Mouse (Mus musculus) kidney, adult 2 months (tissue): Measurements from ENCODE around the gene Mctp2. TPM values are rescaled to one million over a fixed set of nuclear protein-coding genes. Genes with fewer than 3 reads are reported as not detected.

Source experiments
- DNase-seq: peaks from one replicate; pipeline ENCODE4 v3.0.0; 2021
- H3K27ac ChIP-seq: fragments of 200-500 bp; 2 replicates; pipeline ENCODE4 v1.5.1; 2012; ENCODE audit warnings: low read depth, low read length, control low read depth, inconsistent platforms; ENCODE audit not compliant: insufficient read depth
- H3K27me3 ChIP-seq: fragments of 200-500 bp; replicated peaks from 2 replicates; pipeline ENCODE4 v1.6.1; 2012; ENCODE audit warnings: mild to moderate bottlenecking, moderate library complexity, low read length, inconsistent platforms; ENCODE audit not compliant: control insufficient read depth, insufficient read depth
- H3K36me3 ChIP-seq: fragments of 200-500 bp; 2 replicates; pipeline ENCODE4 v1.6.1; 2012; ENCODE audit warnings: mild to moderate bottlenecking, moderate library complexity, low read length, inconsistent platforms; ENCODE audit not compliant: control insufficient read depth, insufficient read depth
- H3K4me1 ChIP-seq: fragments of 200-500 bp; 2 replicates; pipeline ENCODE4 v1.6.1; 2011; ENCODE audit warnings: low read length; ENCODE audit not compliant: control insufficient read depth, insufficient read depth
- H3K4me3 ChIP-seq: fragments of 200-500 bp; 2 replicates; pipeline ENCODE4 v1.5.1; 2011; ENCODE audit warnings: mild to moderate bottlenecking, low read depth, low read length, control low read depth; ENCODE audit not compliant: insufficient read depth
- CTCF ChIP-seq: fragments of 200-500 bp; conservative IDR thresholded peaks from 2 replicates; pipeline ENCODE4 v1.5.1; 2011; ENCODE audit warnings: low read depth, mild to moderate bottlenecking, control low read depth, low read length, moderate library complexity, mixed read lengths; ENCODE audit not compliant: insufficient read depth, insufficient read length
- POLR2A ChIP-seq: fragments of 200-500 bp; IDR thresholded peaks from one replicate; pipeline ENCODE4 v1.6.1; 2011; ENCODE audit warnings: low read depth, low read length, control low read depth
- WGBS: fragments of 180-500 bp; shearing (Covaris S2); methylation state at CpG from one replicate; pipeline ENCODE4 v1.1.7; 2018; 5-methylcytosine and 5-hydroxymethylcytosine counted together
- polyA plus RNA-seq: library from polyadenylated mRNA; depleted of rRNA; stranded (reverse); fragments of >200 nt; gene quantifications from 2 replicates; pipeline ENCODE4 v1.2.3, GENCODE M21; 2012

Gene Mctp2
- polyA plus RNA-seq, 1 experiment: 0.48 TPM

GRCm38 (mm10) chr7:72297013-72297412 lies 9.4 kb downstream of the Mctp2 start:
- H3K4me1 ChIP-seq: 0 out of 2 replicates have a peak, but pooled peaks cover 4% of the 10 kb centered on the region
- no peak for TF ChIP-seq CTCF
- TF ChIP-seq POLR2A: no peak
- 87% methylated on average over 5 of the region's 5 CpGs for WGBS
- no peaks in the 10 kb centered on the region for H3K27me3 ChIP-seq
- no peak overlapping the region for H3K27ac ChIP-seq
- no peaks in the 10 kb centered on the region for H3K36me3 ChIP-seq
- DNase-seq: no peak
- no peak overlapping the region for H3K4me3 ChIP-seq

- H3K4me1 ChIP-seq: 0 out of 2 replicates have a peak, but pooled peaks cover 5% of the 10 kb centered on the region
- no peak for DNase-seq
- 51% methylated on average over 2 of the region's 2 CpGs for WGBS
- no peaks in the 10 kb centered on the region for H3K27me3 ChIP-seq
- no peak overlapping the region for H3K4me3 ChIP-seq
- H3K36me3 ChIP-seq: no peaks in the 10 kb centered on the region
- H3K27ac ChIP-seq: no peak overlapping the region
- TF ChIP-seq CTCF: no peak
These were observed 10.2 kb downstream of the Mctp2 start for GRCm38 (mm10) chr7:72296171-72296570.

- 0 out of 2 replicates have a peak, but pooled peaks cover 5% of the 10 kb centered on the region for H3K4me1 ChIP-seq
- DNase-seq: peak; percentile 10
- no peak overlapping the region for H3K27ac ChIP-seq
- 59% methylated on average over 2 of the region's 2 CpGs for WGBS
- TF ChIP-seq CTCF (no peak), POLR2A (no peak)
- no peak overlapping the region for H3K4me3 ChIP-seq
- H3K36me3 ChIP-seq: no peaks in the 10 kb centered on the region
- H3K27me3 ChIP-seq: no peaks in the 10 kb centered on the region
These were observed 11.5 kb downstream of the Mctp2 start for GRCm38 (mm10) chr7:72294886-72295285.

GRCm38 (mm10) chr7:72293784-72294538 lies 12.4 kb downstream of the Mctp2 start:
- Histone ChIP-seq H3K27ac (no peak overlapping the region), H3K27me3 (no peaks in the 10 kb centered on the region), H3K4me3 (no peak overlapping the region), H3K36me3 (no peaks in the 10 kb centered on the region), H3K4me1 (0 out of 2 replicates have a peak, but pooled peaks cover 5% of the 10 kb centered on the region)
- no peak for DNase-seq
- 78% methylated on average over 4 of the region's 4 CpGs for WGBS
- TF ChIP-seq POLR2A (no peak), CTCF (no peak)

GRCm38 (mm10) chr7:72292232-72292913 lies 14.0 kb downstream of the Mctp2 start:
- WGBS: 71% methylated on average over 8 of the region's 8 CpGs
- DNase-seq: peak; percentile 66
- Histone ChIP-seq H3K36me3 (no peaks in the 10 kb centered on the region), H3K27me3 (no peaks in the 10 kb centered on the region), H3K4me3 (no peak overlapping the region), H3K4me1 (0 out of 2 replicates have a peak, but pooled peaks cover 5% of the 10 kb centered on the region), H3K27ac (no peak overlapping the region)
- no peak for TF ChIP-seq CTCF
- no peak for TF ChIP-seq POLR2A

DNA sequence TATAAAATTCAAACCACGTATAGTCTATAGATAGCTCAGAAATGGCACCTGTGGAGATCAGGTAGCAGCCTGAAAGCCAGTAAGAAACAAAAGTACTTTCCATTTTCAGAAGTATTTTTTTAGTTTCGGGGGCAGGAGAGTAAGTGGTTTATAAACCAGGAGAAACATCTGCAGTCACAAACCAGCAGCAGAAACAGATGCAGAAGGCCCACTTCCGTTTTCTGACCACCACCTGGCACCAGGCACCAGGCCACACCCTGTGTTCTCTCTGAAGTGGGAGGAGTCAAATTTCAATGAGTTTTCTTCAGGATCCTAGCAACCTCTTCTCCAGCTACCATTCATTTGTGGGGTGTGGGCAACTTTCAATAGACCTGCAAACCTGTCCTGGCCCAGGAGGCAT lies 25.7 kb downstream of the Mctp2 start:
- Histone ChIP-seq H3K27ac (no peak overlapping the region), H3K4me1 (no peaks in the 10 kb centered on the region), H3K36me3 (no peaks in the 10 kb centered on the region), H3K27me3 (no peaks in the 10 kb centered on the region), H3K4me3 (no peak overlapping the region)
- TF ChIP-seq CTCF (no peak), POLR2A (no peak)
- WGBS: 65% methylated on average over 3 of the region's 3 CpGs
- no peak for DNase-seq

GRCm38 (mm10) chr7:72278412-72278811 lies 28.0 kb downstream of the Mctp2 start:
- 93% methylated on average over 2 of the region's 2 CpGs for WGBS
- H3K36me3 ChIP-seq: no peaks in the 10 kb centered on the region
- no peak for TF ChIP-seq CTCF
- no peak for DNase-seq
- no peak overlapping the region for H3K4me3 ChIP-seq
- no peaks in the 10 kb centered on the region for H3K4me1 ChIP-seq
- no peak overlapping the region for H3K27ac ChIP-seq
- H3K27me3 ChIP-seq: no peaks in the 10 kb centered on the region

DNA sequence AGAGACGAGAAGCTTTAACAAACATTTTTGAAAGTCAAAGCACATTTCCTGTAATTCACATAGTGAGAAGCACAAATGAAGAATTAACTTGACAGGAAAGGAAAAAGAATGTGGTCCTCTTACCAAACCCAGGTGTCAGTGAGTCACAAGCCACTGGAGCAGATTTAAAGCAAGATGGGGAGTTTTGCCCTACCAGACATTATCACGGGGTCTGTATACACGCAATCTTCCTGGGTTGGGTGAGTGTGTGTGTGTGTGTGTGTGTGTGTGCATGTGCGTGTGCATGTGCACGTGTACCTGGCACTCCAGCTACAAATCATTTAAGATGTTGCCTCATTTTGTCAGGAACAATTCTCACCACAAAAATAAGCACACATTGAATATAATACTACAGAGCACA lies 30.9 kb downstream of the Mctp2 start:
- H3K4me1 ChIP-seq: no peaks in the 10 kb centered on the region
- TF ChIP-seq CTCF: no peak
- no peak for TF ChIP-seq POLR2A
- 77% methylated on average over 5 of the region's 5 CpGs for WGBS

More for the DNA sequence above, 30.9 kb downstream of the Mctp2 start:
- no peak for DNase-seq
- H3K27ac ChIP-seq: no peak overlapping the region
- H3K36me3 ChIP-seq: no peaks in the 10 kb centered on the region
- H3K4me3 ChIP-seq: no peak overlapping the region
- H3K27me3 ChIP-seq: no peaks in the 10 kb centered on the region
